Mouse (Mus musculus): Measurements from ENCODE around the gene Pcnx.

- TF ChIP-seq CTCF (IDR thresholded peaks at IDR 0.05; ENCODE audit: borderline replicate concordance, insufficient read depth, low read length) (no peak), POLR2A (IDR thresholded peaks at IDR 0.05; ENCODE audit: low read depth, low read length) (no peak)
These were observed 25.2 kb downstream of the Pcnx start for GRCm38 (mm10) chr12:81884983-81885382.
